In the genomic region with DNA sequence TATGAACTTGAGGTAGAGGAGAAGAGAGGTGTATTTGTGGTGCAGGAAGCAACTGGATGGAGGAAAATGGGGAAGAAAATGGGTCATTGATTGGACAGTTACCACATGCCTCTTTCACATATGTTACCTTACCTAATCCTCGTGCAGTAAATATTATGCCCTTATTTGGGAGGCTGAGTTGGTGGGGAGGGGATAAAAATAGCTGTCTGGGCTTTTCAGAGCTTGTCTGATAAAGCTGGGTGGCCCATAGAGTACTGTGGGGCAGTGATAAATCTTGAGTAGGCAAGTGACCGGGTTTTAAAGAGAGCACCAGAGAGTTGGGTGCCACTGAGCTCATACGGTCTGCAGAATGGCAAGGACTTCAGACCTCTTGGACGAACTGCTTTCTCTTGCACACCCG, we compare ENCODE assay signal across 26 mouse cellular contexts. TPM values are rescaled to one million over a fixed set of nuclear protein-coding genes. Genes with fewer than 3 reads are reported as not detected.
DNase-seq lines count a peak whose midpoint lies in the region; ATAC-seq and TF ChIP-seq lines count a peak whose summit lies in the region.
"Had no signal": no experiment of that assay in that cellular context is flagged by ENCODE, and none has a peak within 500 bp of the region (broad histone marks: within the 10 kb centered on the region; RNA-seq: fewer than 3 reads in every experiment).

No protein-coding gene starts in this region.

- no peak for DNase-seq in heart, adult 9 months (ENCODE audit: low spot score in 2 of 2)
- no peak for DNase-seq in liver, embryonic 11.5 days (ENCODE audit: low spot score)
- no peak for DNase-seq in liver, postnatal 0 days
- no peak for DNase-seq in adrenal gland, postnatal 25 days
- DNase-seq: adrenal gland, postnatal 14 days; cerebellum, adult 11-12 months; cerebellum, adult 9-11 months; embryo, embryonic 11 days; gastrocnemius, postnatal 36 days; kidney, adult 9 months; kidney, postnatal 25 days; lung, adult 2 months; lung, postnatal 10 days; right cerebral cortex, postnatal 4 days had no signal

- no peak overlapping the region for H3K4me3 ChIP-seq in heart, embryonic 13.5 days
- H3K4me3 ChIP-seq in liver, embryonic 11.5 days (ENCODE audit: low read depth, low read length) = no peak overlapping the region
- no peak overlapping the region for H3K4me3 ChIP-seq in liver, postnatal 0 days (ENCODE audit: low read depth, low read length)
- H3K4me3 ChIP-seq in myocyte = no peak overlapping the region
- H3K4me3 ChIP-seq: embryonic facial prominence, embryonic 13.5 days; forebrain, embryonic 10.5 days; forebrain, embryonic 15.5 days; midbrain, embryonic 12.5 days; neural tube, embryonic 13.5 days had no signal

- H3K9ac ChIP-seq in heart, embryonic 13.5 days = no peak overlapping the region
- no peak overlapping the region for H3K9ac ChIP-seq in liver, embryonic 11.5 days (ENCODE audit: low read depth, low read length)
- no peak overlapping the region for H3K9ac ChIP-seq in liver, postnatal 0 days (replicated peaks)
- H3K9ac ChIP-seq: embryonic facial prominence, embryonic 13.5 days; forebrain, embryonic 15.5 days; hindbrain, embryonic 14.5 days; midbrain, embryonic 12.5 days; neural tube, embryonic 13.5 days had no signal

- TF ChIP-seq POLR2A in myocyte (IDR thresholded peaks at IDR 0.05; ENCODE audit: insufficient read length, low read depth) = no peak

- H3K27me3 ChIP-seq in heart, embryonic 13.5 days (replicated peaks) = 0 out of 2 replicates have a peak, but pooled peaks cover under 1% of the 10 kb centered on the region
- H3K27me3 ChIP-seq in liver, embryonic 11.5 days (replicated peaks; ENCODE audit: control insufficient read depth, insufficient read depth, low read length) = peaks cover 4% of the 10 kb centered on the region; the same call in 1 of the 2 replicates
- no peaks in the 10 kb centered on the region for H3K27me3 ChIP-seq in liver, postnatal 0 days (ENCODE audit: insufficient read depth, low read length)
- H3K27me3 ChIP-seq in myocyte (ENCODE audit: control insufficient read depth, insufficient read depth, insufficient read length) = no peaks in the 10 kb centered on the region
- H3K27me3 ChIP-seq: embryonic facial prominence, embryonic 13.5 days; forebrain, embryonic 15.5 days had no signal

- TF ChIP-seq CTCF in liver, postnatal 0 days (IDR thresholded peaks at IDR 0.05; ENCODE audit: low read depth) = no peak

- peak overlapping the region; percentile 28 for H3K4me2 ChIP-seq in heart, embryonic 13.5 days
- no peak overlapping the region for H3K4me2 ChIP-seq in liver, embryonic 11.5 days
- H3K4me2 ChIP-seq in liver, postnatal 0 days (ENCODE audit: low read depth, low read length) = no peak overlapping the region
- H3K4me2 ChIP-seq in myocyte (ENCODE audit: low read depth) = peak overlapping the region; percentile 73
- H3K4me2 ChIP-seq: embryonic facial prominence, embryonic 13.5 days; forebrain, embryonic 15.5 days; hindbrain, embryonic 14.5 days; midbrain, embryonic 12.5 days; neural tube, embryonic 13.5 days had no signal

- no peaks in the 10 kb centered on the region for H3K36me3 ChIP-seq in heart, embryonic 13.5 days
- H3K36me3 ChIP-seq in liver, embryonic 11.5 days (ENCODE audit: control insufficient read depth, insufficient read depth, low read length) = no peaks in the 10 kb centered on the region
- H3K36me3 ChIP-seq in liver, postnatal 0 days (replicated peaks; ENCODE audit: insufficient read depth, low read length) = no peaks in the 10 kb centered on the region
- H3K36me3 ChIP-seq in myocyte (ENCODE audit: control insufficient read depth, insufficient read depth) = no peaks in the 10 kb centered on the region
- H3K36me3 ChIP-seq: embryonic facial prominence, embryonic 13.5 days; forebrain, embryonic 10.5 days; forebrain, embryonic 15.5 days; midbrain, embryonic 12.5 days; neural tube, embryonic 13.5 days had no signal

- peak overlapping the region; percentile 75 for H3K27ac ChIP-seq in heart, embryonic 13.5 days (replicated peaks)
- no peak overlapping the region for H3K27ac ChIP-seq in liver, embryonic 11.5 days (ENCODE audit: low read depth, low read length)
- no peak overlapping the region for H3K27ac ChIP-seq in liver, postnatal 0 days (ENCODE audit: low read depth)
- H3K27ac ChIP-seq: embryonic facial prominence, embryonic 13.5 days; forebrain, embryonic 10.5 days; forebrain, embryonic 15.5 days; hindbrain, embryonic 14.5 days; macrophage; midbrain, embryonic 12.5 days; neural tube, embryonic 13.5 days had no signal

- no peak overlapping the region for H3ac ChIP-seq in myocyte (ENCODE audit: control insufficient read depth, insufficient read length)

- H3K4me1 ChIP-seq in heart, embryonic 13.5 days = peaks cover 52% of the 10 kb centered on the region
- H3K4me1 ChIP-seq in liver, embryonic 11.5 days (replicated peaks; ENCODE audit: control insufficient read depth, insufficient read depth, low read length) = peaks cover 32% of the 10 kb centered on the region
- peaks cover 16% of the 10 kb centered on the region for H3K4me1 ChIP-seq in liver, postnatal 0 days (ENCODE audit: insufficient read depth)

- 26% methylated on average over 5 of the region's 5 CpGs for WGBS in heart, embryonic 13.5 days
- WGBS in liver, embryonic 11.5 days = 42% methylated on average over 5 of the region's 5 CpGs
- WGBS in liver, postnatal 0 days (ENCODE audit: insufficient replicate concordance) = 50% methylated on average over 5 of the region's 5 CpGs

- no peak for TF ChIP-seq EP300 in liver, postnatal 0 days (IDR thresholded peaks at IDR 0.05; ENCODE audit: low read depth)

- ATAC-seq in heart, embryonic 13.5 days (ENCODE audit: extremely low read depth, insufficient number of reproducible peaks, low FRiP score, low TSS enrichment) = no peak
- ATAC-seq in liver, embryonic 11.5 days (replicated peaks; ENCODE audit: low FRiP score) = peak; percentile 42
- no peak for ATAC-seq in liver, postnatal 0 days
- 0 out of 2 replicates have a peak, but pooled peaks have one; percentile 27 for ATAC-seq in megakaryocyte, adult 5-6 weeks (ENCODE audit: poor library complexity, severe bottlenecking)
- ATAC-seq: CD4-positive, CD25-positive, alpha-beta regulatory T cell, adult 4 months; forebrain, embryonic 15.5 days; intestine, postnatal 0 days had no signal

- H3K79me2 ChIP-seq in myocyte (ENCODE audit: control insufficient read depth, insufficient read depth) = peaks cover 23% of the 10 kb centered on the region

- H3K9me3 ChIP-seq in heart, embryonic 13.5 days = no peaks in the 10 kb centered on the region
- H3K9me3 ChIP-seq in liver, embryonic 11.5 days (ENCODE audit: control insufficient read depth, low read length) = no peaks in the 10 kb centered on the region
- H3K9me3 ChIP-seq in liver, postnatal 0 days (ENCODE audit: low read length) = no peaks in the 10 kb centered on the region
- H3K9me3 ChIP-seq: embryonic facial prominence, embryonic 13.5 days; forebrain, embryonic 10.5 days; forebrain, embryonic 15.5 days; midbrain, embryonic 12.5 days; neural tube, embryonic 13.5 days had no signal

TF ChIP-seq in myocyte, 11 proteins besides CTCF, POLR2A, EP300 and RAD21:
- TF ChIP-seq REST (IDR thresholded peaks at IDR 0.05; ENCODE audit: insufficient read depth, insufficient read length) (no peak), SRF (IDR thresholded peaks at IDR 0.05; ENCODE audit: control insufficient read depth, insufficient read length, low read depth) (peak; percentile 58), MYOD1 (IDR thresholded peaks at IDR 0.05; ENCODE audit: control insufficient read depth in 1 of 3, insufficient read length in 2 of 3, low read depth in 2 of 3) (no peak), CEBPB (IDR thresholded peaks at IDR 0.05; ENCODE audit: insufficient read depth, poor library complexity, severe bottlenecking) (no peak)

RNA-seq across cellular contexts. Expression of a gene that starts 8.4 kb away (rescaled TPM):
- polyA plus RNA-seq in heart, embryonic 13.5 days (2015; fragmentation: Nextera tagmentation; extraction: Ambion mirVana) = 5.0 and 5.1 TPM in 2 replicates
- polyA plus RNA-seq in liver, embryonic 11.5 days (2014; fragmentation: Nextera tagmentation; extraction: Ambion mirVana) = 16.2 and 16.4 TPM in 2 replicates
- polyA plus RNA-seq in liver, postnatal 0 days (2015; fragmentation: Nextera tagmentation; extraction: Ambion mirVana) = 13.6 and 16.0 TPM in 2 replicates
- total RNA-seq in megakaryocyte, adult 5-6 weeks (2015) = 7.1 and 8.6 TPM in 2 replicates
- total RNA-seq in megakaryocyte, adult 5-6 weeks (2017) = 20.6 and 23.8 TPM in 2 replicates
- polyA plus RNA-seq in myocyte (2012; fragmentation: generic; extraction: Trizol) = 25.0 TPM
- total RNA-seq in adrenal gland, postnatal 25 days (2021) = 5.4 and 6.1 TPM in 2 replicates

Comparison
In these comparisons a context has a peak if more than half of its experiments do, and no peak if none do; other contexts are left out.
1. ATAC-seq: peak in liver, embryonic 11.5 days (single experiment) and megakaryocyte, adult 5-6 weeks (single experiment); none in heart, embryonic 13.5 days (single experiment) and liver, postnatal 0 days (single experiment).
2. H3K4me2 ChIP-seq: peak in heart, embryonic 13.5 days (single experiment) and myocyte (single experiment); none in liver, embryonic 11.5 days (single experiment) and liver, postnatal 0 days (single experiment).